Mouse (Mus musculus) cerebellum, adult 2 months (tissue): Measurements from ENCODE around the gene Drc1. TPM values are rescaled to one million over a fixed set of nuclear protein-coding genes. Genes with fewer than 3 reads are reported as not detected.
A peak's percentile ranks its signal among the peaks of the same experiment; 100 is the strongest.

Experiments used
- DNase-seq, 2 experiments: peaks; one replicate each; pipeline ENCODE4 v3.0.0; 2021
- H3K27ac ChIP-seq: fragments of 200-500 bp; 2 replicates; pipeline ENCODE4 v1.5.1; 2012; ENCODE audit warnings: low read length, control low read depth, inconsistent platforms; ENCODE audit not compliant: insufficient read depth
- H3K27me3 ChIP-seq: fragments of 200-500 bp; 2 replicates; pipeline ENCODE4 v1.6.1; 2012; ENCODE audit warnings: inconsistent platforms, mild to moderate bottlenecking, low read length, moderate library complexity; ENCODE audit not compliant: control insufficient read depth, insufficient read depth
- H3K4me1 ChIP-seq: fragments of 200-500 bp; 2 replicates; pipeline ENCODE4 v1.6.1; 2011; ENCODE audit warnings: low read length; ENCODE audit not compliant: control insufficient read depth, insufficient read depth
- H3K4me3 ChIP-seq: fragments of 200-500 bp; replicated peaks from 2 replicates; pipeline ENCODE3; 2011; ENCODE audit warnings: mild to moderate bottlenecking, low read depth, low read length, control low read depth; ENCODE audit not compliant: insufficient read depth
- CTCF ChIP-seq: fragments of 200-500 bp; IDR thresholded peaks from 2 replicates; pipeline ENCODE4 v1.5.1; 2011; ENCODE audit warnings: low read depth, mild to moderate bottlenecking, control low read depth, low read length, moderate library complexity, borderline replicate concordance; ENCODE audit not compliant: insufficient read depth
- POLR2A ChIP-seq: fragments of 200-500 bp; IDR thresholded peaks from 2 replicates; pipeline ENCODE4 v1.6.1; 2011; ENCODE audit warnings: low read length, control low read depth, borderline replicate concordance; ENCODE audit not compliant: insufficient read depth
- WGBS: fragments of 180-500 bp; shearing (Covaris S2); methylation state at CpG from one replicate; pipeline ENCODE4 v1.1.7; 2018; 5-methylcytosine and 5-hydroxymethylcytosine counted together
- polyA plus RNA-seq: library from polyadenylated mRNA; depleted of rRNA; stranded (reverse); fragments of >200 nt; gene quantifications from 2 replicates; pipeline ENCODE4 v1.2.3, GENCODE M21; 2012; rRNA removed

Gene Drc1
- polyA plus RNA-seq = 2.4 and 2.5 TPM in 2 replicates

DNA sequence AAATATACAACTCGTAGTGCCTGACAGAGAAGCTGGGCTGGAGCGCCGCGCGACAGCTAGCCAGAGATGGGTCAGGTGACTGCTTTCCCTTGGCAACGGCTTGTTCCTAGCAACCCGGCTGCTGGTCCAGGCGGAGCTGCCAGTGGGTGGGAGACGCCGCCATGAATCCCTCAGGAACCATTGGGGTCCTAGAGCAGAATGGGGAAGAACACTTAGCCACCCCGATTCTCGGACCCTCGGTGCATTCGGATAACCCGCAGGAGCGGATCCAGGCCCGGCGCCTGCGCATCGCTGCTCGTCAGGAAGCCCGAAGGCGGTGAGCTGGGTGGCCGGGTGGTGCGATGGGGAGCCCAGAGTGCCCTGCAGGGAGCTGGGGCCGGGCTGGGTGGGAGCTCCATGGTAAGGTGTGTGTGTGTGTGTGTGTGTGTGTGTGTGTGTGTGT lies at the start of gene Drc1:
TSS of gene Drc1 (plus strand) at position 98 of the 442 bp plus-strand sequence.
- TF ChIP-seq CTCF = no peak
- no peak for TF ChIP-seq POLR2A
- peaks cover 2% of the 10 kb centered on the region for H3K4me1 ChIP-seq
- WGBS = 2% methylated on average over 26 of the region's 26 CpGs
- H3K27me3 ChIP-seq = no peaks in the 10 kb centered on the region
- H3K4me3 ChIP-seq = peak within 1 kb of the TSS; percentile 70
- DNase-seq = peak; percentile 66 to 69
- H3K27ac ChIP-seq = no peak within 1 kb of the TSS

DNA sequence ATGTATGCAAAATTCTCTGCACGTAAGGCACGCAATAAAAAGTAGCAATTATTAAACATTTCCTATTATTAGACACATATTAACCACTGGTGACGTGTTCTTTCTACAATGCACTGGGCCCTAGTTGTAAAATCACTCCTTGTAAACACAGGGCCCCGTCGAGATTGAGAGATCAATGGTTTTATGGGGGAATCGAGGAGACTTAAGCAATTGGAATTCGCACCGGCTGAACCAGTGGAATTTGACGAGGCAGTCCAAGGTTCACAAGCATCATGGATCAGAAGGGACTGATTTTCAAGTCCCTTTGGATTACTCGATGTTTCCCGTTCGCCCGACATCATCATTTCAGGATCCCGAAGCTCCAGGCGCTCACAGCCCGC lies 49.3 kb upstream of the Drc1 start:
- whole genome bisulfite sequencing = 23% methylated on average over 16 of the region's 16 CpGs
- Histone ChIP-seq H3K27me3 (no peaks in the 10 kb centered on the region), H3K4me1 (peaks cover 2% of the 10 kb centered on the region; the same call in 1 of the 2 replicates), H3K4me3 (peak overlapping the region; percentile 78), H3K27ac (peak overlapping the region; percentile 49)
- DNase-seq = no peak
- TF ChIP-seq CTCF = no peak
- no peak for TF ChIP-seq POLR2A

DNA sequence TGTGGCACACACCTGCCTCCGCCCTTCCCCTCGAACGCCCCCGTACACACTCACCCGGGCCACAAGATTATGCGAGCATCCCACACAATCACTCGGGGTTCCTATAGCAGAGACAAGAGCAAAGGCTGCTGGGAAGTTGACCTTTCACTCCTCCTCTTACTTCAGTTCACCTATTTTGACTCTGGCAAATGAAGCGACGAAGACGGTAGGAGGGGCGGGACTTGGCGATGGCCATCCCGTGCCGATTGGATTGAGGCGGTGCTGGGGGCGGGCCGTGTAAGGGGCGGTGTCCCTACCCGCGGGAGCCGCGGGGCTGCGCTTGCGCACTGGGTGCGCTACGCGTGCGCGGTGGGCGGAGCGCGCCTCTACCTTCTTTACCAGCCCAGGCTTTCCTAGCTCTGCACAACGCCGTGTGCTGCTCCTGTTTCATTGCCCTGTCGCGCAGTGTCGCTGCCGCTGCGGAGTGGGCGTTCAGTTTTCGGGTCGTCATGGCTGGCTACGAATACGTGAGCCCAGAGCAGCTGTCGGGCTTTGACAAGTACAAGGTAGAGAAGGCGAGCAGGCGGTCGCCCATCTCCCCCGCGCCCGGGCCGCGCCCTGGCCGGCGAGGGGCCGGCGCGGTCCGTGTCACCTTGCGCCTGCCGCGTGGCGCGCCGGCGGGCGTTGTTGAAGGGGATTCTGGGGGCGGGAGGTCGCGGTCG lies 48.8 kb upstream of the Drc1 start, which contains the start of gene Selenoi:
TSS of gene Selenoi (plus strand) at position 311 of the 701 bp plus-strand sequence.
- no peak for TF ChIP-seq CTCF
- peak; percentile 94 for TF ChIP-seq POLR2A
- WGBS = 2% methylated on average over 71 of the region's 71 CpGs
- peak within 1 kb of the TSS; percentile 49 for H3K27ac ChIP-seq
- DNase-seq = peak; percentile 100
- no peaks in the 10 kb centered on the region for H3K27me3 ChIP-seq
- H3K4me1 ChIP-seq = peaks cover 2% of the 10 kb centered on the region; the same call in 1 of the 2 replicates
- peak within 1 kb of the TSS; percentile 78 for H3K4me3 ChIP-seq

DNA sequence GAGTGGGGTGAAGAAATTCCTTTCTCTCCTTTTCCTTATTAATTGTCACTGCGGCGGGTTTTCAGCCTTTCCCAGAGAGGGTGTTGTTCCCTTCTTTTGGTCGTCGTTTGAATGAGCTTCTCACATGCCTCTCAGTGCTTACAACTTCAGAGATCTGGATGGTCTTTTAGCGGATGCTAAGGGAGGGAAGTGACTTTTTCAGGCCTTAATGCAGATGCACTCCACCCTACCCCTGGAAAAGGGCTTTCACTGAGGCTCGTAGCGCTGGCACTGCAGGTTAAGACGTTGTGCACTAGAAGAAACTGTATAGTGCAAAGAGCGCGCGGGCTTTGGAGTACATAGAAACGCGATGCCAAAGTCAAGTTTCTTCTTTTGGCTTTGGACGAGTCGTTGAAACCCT lies 48.1 kb upstream of the Drc1 start:
- WGBS = under 1% methylated on average over 15 of the region's 15 CpGs
- TF ChIP-seq POLR2A (no peak), CTCF (no peak)
- Histone ChIP-seq H3K27ac (peak overlapping the region; percentile 17; the same call in 1 of the 2 replicates), H3K4me1 (peaks cover 2% of the 10 kb centered on the region; the same call in 1 of the 2 replicates), H3K27me3 (no peaks in the 10 kb centered on the region), H3K4me3 (peak overlapping the region; percentile 64)
- peak in 1 of 2 experiments; percentile 26 for DNase-seq

DNA sequence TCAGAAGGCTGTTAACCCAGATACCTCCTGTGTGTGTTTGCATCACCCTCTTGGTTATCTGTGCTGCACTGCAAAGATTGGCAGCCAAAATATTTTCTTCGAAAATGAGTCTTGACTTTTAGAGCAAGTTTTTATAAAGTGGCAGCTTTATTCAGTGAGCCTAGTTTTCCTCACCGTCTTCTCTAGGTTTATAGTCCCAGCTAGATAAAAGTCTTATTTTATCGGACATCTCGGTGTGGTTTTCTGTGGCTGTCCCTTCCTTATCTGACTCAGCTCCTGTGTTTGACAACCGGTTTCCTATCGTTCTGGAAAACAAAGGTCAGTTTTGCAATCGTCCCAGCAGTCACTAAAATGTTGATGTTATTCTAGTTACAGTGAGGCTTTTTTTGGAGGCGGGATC lies 47.2 kb upstream of the Drc1 start:
- no peaks in the 10 kb centered on the region for H3K27me3 ChIP-seq
- TF ChIP-seq CTCF (no peak), POLR2A (no peak)
- H3K27ac ChIP-seq = no peak overlapping the region
- WGBS = 33% methylated on average over 8 of the region's 8 CpGs
- DNase-seq = no peak
- H3K4me3 ChIP-seq = no peak overlapping the region
- peaks cover 2% of the 10 kb centered on the region; the same call in 1 of the 2 replicates for H3K4me1 ChIP-seq

DNA sequence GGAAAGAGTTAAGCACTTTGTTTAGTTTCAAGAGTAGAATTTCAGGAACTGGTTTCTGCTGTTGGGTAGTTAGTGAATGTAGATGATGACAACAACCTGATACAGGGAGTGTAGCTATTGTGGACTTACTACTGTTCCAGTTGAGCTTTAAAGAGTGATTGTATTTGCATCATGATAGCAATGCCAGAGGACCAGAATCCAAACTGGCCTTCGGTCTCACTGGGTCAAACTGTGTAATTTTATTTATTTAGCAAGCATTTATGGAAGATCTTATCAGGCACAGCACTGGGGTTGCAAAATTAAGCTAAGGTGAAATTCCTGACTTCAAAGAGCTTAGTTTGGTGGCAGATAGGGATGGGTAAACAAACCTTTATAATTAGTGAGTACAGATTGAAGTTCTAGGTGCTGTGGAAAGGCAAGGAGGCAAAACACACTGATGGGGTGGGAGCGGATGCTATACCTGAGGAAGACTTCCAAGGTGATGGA lies 45.5 kb upstream of the Drc1 start:
- DNase-seq = no peak
- H3K4me3 ChIP-seq = no peak overlapping the region
- H3K27ac ChIP-seq = no peak overlapping the region
- TF ChIP-seq POLR2A (no peak), CTCF (no peak)
- WGBS = 97% methylated on average over 2 of the region's 2 CpGs
- H3K27me3 ChIP-seq = no peaks in the 10 kb centered on the region
- H3K4me1 ChIP-seq = peaks cover 2% of the 10 kb centered on the region; the same call in 1 of the 2 replicates

DNA sequence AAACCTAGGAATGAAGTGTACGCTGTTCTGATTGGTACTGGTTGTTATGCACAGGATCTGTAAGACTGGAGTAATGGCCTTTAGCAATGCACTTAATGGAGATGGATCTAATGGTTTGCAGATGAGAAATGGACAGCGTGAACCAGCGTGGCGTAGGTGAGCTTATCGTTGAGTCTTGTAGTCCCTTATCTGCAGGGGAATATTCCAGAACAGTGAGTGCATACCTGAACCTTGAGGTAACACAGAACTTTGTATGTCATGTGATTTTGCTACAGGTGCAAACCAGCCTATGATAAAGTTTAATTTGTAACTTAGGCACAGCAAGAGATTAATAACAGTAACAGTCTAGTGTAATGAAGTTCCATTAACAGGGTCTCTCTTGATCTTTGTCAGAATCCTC lies 42.7 kb upstream of the Drc1 start:
- Histone ChIP-seq H3K4me3 (no peak overlapping the region), H3K4me1 (peaks cover 2% of the 10 kb centered on the region; the same call in 1 of the 2 replicates), H3K27ac (no peak overlapping the region), H3K27me3 (no peaks in the 10 kb centered on the region)
- TF ChIP-seq CTCF (no peak), POLR2A (no peak)
- no peak for DNase-seq
- WGBS = 97% methylated on average over 5 of the region's 5 CpGs

DNA sequence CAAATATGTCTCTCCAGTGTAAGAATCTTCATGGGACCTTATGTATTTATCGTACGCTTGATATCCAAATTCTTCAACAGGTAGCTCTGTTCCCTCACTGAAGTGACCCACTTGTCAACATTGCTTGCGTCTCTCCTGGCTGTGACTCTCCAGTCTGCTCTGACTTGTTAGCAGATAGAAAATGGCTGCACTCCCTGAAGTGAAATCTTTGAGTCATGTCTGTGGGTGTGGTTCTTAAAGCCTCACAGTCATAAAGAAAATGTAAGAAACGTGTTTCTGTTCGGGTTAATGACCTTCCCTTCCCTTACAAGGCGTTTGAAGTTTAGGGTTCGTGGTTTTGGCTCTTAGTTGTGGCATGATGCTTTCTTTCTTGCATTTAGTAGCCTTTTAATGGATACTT lies 40.6 kb upstream of the Drc1 start:
- H3K27ac ChIP-seq = no peak overlapping the region
- no peak for DNase-seq
- TF ChIP-seq CTCF = no peak
- no peaks in the 10 kb centered on the region for H3K27me3 ChIP-seq
- WGBS = 85% methylated on average over 7 of the region's 7 CpGs
- no peak overlapping the region for H3K4me3 ChIP-seq
- peaks cover 6% of the 10 kb centered on the region for H3K4me1 ChIP-seq
